Comparison of ENCODE assay signal across 7 mouse cellular contexts in the genomic region with DNA sequence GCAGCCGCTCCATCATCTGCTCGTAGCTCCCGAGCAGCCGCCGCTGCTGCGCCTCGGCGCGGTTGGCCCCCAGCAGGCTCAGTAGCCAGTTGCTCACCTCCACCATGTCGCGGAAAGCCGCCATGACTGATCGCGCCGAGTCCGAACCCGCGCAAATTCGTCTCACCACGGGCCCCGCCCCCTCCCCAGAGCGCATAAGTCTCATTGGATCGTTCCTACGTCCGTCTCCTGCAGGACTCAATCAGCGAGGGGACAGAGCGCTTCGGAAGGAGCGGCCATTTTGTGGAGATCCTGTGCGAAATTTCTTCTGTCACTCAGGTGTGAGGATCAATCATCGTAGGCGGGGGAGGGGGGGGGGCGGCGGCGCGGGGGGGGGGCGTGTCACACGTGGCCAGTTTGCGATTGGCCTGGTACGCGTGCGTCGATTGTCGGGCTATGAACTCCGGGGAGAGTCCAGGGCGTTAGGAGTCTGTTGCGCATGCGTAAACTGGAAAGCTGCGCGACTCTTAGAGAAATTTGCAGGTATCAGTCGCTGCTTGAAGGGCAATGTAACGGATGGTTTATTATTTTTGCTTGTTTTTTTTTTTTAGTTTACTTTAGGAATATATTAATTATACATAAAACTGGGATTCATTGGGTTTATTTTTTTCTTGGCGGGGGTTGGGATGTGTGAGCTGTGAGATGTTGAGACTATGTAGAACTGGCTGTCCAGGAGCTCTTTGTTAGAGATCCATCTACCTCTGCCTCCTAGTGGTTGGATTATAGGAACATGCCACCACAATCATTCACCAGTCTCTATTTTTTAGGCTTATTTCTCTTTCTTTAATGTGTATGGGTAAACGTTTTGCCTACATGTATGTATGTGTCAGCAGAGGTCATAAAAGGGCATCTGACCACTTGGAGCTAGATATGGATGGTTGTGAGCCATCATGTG. TPM values are rescaled to one million over a fixed set of nuclear protein-coding genes. Genes with fewer than 3 reads are reported as not detected.
DNase-seq lines count a peak whose midpoint lies in the region; ATAC-seq lines count a peak whose summit lies in the region.

A gene (minus strand): TSS at position 149 of the 934 bp plus-strand sequence.

- H3K4me1 ChIP-seq in intestine, embryonic 15.5 days (replicated peaks), result peaks cover 13% of the 10 kb centered on the region
- peaks cover 26% of the 10 kb centered on the region for H3K4me1 ChIP-seq in midbrain, embryonic 10.5 days

- peak within 1 kb of the TSS; percentile 76 for H3K4me2 ChIP-seq in intestine, embryonic 15.5 days (replicated peaks)

- peak within 1 kb of the TSS; percentile 71 for H3K27ac ChIP-seq in intestine, embryonic 15.5 days
- peak within 1 kb of the TSS; percentile 96 for H3K27ac ChIP-seq in midbrain, embryonic 10.5 days (replicated peaks)

- no peaks in the 10 kb centered on the region for H3K27me3 ChIP-seq in intestine, embryonic 15.5 days (replicated peaks)
- H3K27me3 ChIP-seq in midbrain, embryonic 10.5 days (ENCODE audit: low read depth, poor library complexity, severe bottlenecking), result no peaks in the 10 kb centered on the region

- no peaks in the 10 kb centered on the region for H3K9me3 ChIP-seq in intestine, embryonic 15.5 days
- H3K9me3 ChIP-seq in midbrain, embryonic 10.5 days (replicated peaks), result no peaks in the 10 kb centered on the region

- peak within 1 kb of the TSS; percentile 90 for H3K4me3 ChIP-seq in intestine, embryonic 15.5 days (replicated peaks)
- H3K4me3 ChIP-seq in midbrain, embryonic 10.5 days, result peak within 1 kb of the TSS; percentile 93

- DNase-seq in adrenal gland, adult 2 months, result peak; percentile 96
- peak; percentile 96 for DNase-seq in embryo, embryonic 11.5 days (ENCODE audit: low read depth, low spot score)
- DNase-seq in gastrocnemius, postnatal 36 days, result peak; percentile 90 to 92
- DNase-seq in left cerebral cortex, postnatal 25 days (ENCODE audit: low spot score in 2 of 2), result peak; percentile 93 to 97
- peak; percentile 97 for DNase-seq in midbrain, embryonic 10.5 days (ENCODE audit: low spot score)
- peak; percentile 93 for DNase-seq in right cerebral cortex, postnatal 4 days

- peak; percentile 95 for ATAC-seq in intestine, embryonic 15.5 days

- peaks cover 4% of the 10 kb centered on the region; the same call in 1 of the 2 replicates for H3K36me3 ChIP-seq in intestine, embryonic 15.5 days
- peaks cover 32% of the 10 kb centered on the region for H3K36me3 ChIP-seq in midbrain, embryonic 10.5 days

- under 1% methylated on average over 48 of the region's 54 CpGs for whole genome bisulfite sequencing in intestine, embryonic 15.5 days
- 1% methylated on average over 49 of the region's 54 CpGs for WGBS in midbrain, embryonic 10.5 days

- peak within 1 kb of the TSS; percentile 95 for H3K9ac ChIP-seq in intestine, embryonic 15.5 days

- intact Hi-C loops in gastrocnemius, postnatal 36 days (cut with DNase I), result no loop called here
- intact Hi-C loops in left cerebral cortex, postnatal 25 days (cut with DNase I), result no loop called here

RNA-seq across cellular contexts. Expression of the gene that starts here (rescaled TPM):
- 1 to 10 TPM; 1.9 to 3.7 TPM for total RNA-seq in adrenal gland, adult 2 months (2021)
- polyA plus RNA-seq in adrenal gland, adult 2 months (2012; rRNA removed), result 1.4 and 1.5 TPM in 2 replicates
- total RNA-seq in gastrocnemius, postnatal 36 days (2021), result 1 to 10 TPM in 1 of 2 experiments, under 1 TPM in 1; 0.64 to 1.8 TPM
- 94.2 and 107 TPM in 2 replicates for polyA plus RNA-seq in intestine, embryonic 15.5 days (2015; fragmentation: Nextera tagmentation; extraction: Ambion mirVana)
- total RNA-seq in left cerebral cortex, postnatal 25 days (2021), result 1 to 10 TPM; 1.6 to 1.7 TPM
- 146 and 175 TPM in 2 replicates for polyA plus RNA-seq in midbrain, embryonic 10.5 days (2016; fragmentation: Nextera tagmentation; extraction: Ambion mirVana)

Comparison
In these comparisons a context has a peak if more than half of its experiments do, and no peak if none do; other contexts are left out.
1. Peak in every context shown above with its lines: DNase-seq, ATAC-seq, H3K4me3 ChIP-seq and H3K27ac ChIP-seq.
2. RNA of the gene that starts here (polyA plus RNA-seq): 146 to 175 TPM in midbrain, embryonic 10.5 days and 94.2 to 107 TPM in intestine, embryonic 15.5 days; 1.4 to 1.5 TPM in adrenal gland, adult 2 months; every median in the first group is over 10 times any median in the second.